Mouse (Mus musculus) cerebellum, adult 8-10 months (tissue): ENCODE measurements around the gene Tmco4.
A peak's percentile ranks its signal among the peaks of the same experiment; 100 is the strongest.
"Not testable (repeated sequence)": the region's sequence is repeated elsewhere in the genome, so short reads cannot be mapped to it uniquely, and the experiment has no call there.

Experiments used
- DNase-seq: peaks from one replicate; pipeline ENCODE4 v3.0.0; 2022

Tmco4 gene

DNA sequence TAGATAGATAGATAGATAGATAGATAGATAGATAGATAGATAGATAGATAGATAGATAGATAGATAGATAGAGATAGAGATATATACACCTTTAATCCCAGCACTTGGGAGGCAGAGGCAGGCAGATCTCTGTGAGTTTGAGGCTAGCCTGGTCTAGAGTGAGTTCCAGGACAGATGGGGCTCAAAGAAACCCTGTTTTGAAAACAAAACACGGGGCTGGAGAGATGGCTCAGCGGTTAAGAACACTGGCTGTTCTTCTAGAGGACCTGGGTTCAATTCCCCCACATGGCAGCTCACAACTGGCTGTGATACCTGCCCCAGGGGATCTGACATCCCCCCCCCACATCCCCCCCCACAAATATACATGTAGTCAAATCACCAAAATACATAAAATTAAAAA lies 1.9 kb downstream of the Tmco4 start:
- not testable (repeated sequence) for DNase-seq

GRCm38 (mm10) chr4:138975194-138975593 lies 2.5 kb downstream of the Tmco4 start:
- no peak for DNase-seq

DNA sequence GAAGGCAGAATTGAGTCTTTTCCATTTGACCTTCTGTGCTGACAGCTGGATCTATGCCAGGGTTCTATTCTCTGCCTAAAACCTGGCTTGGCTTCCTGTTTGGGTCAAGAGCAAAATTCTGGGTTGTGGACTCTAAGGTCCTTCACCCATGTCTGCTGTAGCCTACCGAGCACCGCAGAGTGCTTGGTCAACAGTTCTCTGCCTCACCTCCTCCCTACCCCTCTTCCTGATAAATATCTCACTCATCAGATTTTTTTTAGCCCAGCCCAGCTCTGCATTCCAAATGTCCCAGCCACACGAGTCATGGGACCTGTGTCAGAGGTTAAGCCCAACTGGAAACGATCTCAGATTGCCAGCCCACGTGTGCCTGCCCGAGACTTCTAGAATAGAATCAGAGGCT lies 3.4 kb downstream of the Tmco4 start:
- no peak for DNase-seq

DNA sequence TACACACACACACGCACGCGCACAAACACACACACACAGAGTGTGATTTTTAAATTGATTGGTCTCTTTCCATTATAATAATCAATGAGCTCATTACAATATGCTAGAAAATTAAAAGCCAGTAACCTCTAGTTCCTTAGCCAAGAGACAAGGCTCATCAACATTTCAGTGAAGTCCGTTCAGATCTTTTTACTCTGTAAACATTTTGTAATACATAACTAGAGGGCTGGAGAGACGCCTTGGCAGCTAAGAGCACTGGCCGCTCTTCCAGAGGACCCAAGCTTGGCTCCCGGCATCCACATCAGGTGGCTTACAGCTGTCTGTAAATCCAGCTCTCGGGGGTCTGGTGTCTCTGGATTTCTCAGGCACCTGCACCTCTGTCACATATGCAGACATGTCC lies 7.3 kb downstream of the Tmco4 start:
- DNase-seq, result no peak

DNA sequence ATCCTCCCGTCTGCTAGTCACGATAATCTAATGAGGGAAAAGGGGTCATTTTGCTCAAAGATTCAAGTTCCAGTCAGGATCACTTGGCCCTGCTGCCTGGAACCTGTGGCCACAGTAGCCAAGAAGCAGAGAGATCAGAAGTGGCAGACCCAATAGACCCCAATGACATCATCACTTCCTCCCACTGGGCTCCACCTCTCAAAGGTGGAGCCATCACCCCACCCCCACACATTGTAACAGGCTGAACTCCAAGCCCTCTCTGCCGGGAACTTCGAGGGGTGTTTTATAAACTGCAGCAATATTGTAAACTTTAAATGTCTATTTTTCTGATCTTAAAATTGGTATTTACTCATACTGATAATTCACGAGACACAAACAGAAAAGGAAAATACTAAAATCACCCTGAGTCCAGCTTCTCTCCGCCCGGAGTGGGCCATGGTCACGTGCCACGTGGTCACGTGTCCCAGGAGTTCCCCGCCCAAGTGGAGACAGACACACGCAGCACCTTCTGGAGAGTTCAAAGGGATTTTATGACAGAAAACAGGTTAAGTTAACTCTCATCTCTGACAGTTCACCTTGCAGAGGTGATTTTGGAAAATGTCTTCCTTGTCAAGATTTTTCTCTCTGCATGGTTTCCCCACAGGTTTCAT lies 8.2 kb downstream of the Tmco4 start:
- DNase-seq, result no peak

GRCm38 (mm10) chr4:138983422-138983821 lies 10.7 kb downstream of the Tmco4 start:
- DNase-seq, result no peak

GRCm38 (mm10) chr4:138984744-138985143 lies 12.1 kb downstream of the Tmco4 start:
- DNase-seq, result no peak

DNA sequence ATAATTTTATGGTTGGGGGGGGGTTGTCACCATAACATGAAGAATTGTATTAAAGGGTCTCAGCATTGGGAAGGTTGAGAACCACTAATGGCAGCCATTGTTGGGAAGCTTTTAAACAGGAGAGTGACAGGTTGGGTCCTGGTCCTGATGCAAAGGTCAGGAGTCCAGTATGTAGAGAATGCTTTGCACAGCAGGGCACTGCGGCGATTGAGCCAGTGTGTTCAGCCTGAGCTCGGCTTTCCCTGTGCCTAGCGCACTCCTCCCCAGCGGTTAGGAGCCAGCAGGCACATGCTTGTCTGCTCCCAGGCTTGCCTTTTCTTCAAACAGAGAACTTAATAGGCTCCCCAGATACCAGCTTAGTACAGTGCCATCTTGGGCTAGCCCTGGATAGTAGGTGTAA lies 13.6 kb downstream of the Tmco4 start:
- DNase-seq, result no peak

- DNase-seq, result no peak
Measured at GRCm38 (mm10) chr4:138994389-138994788, 21.7 kb downstream of the Tmco4 start.

- no peak for DNase-seq
Measured at GRCm38 (mm10) chr4:138996410-138996809, 23.7 kb downstream of the Tmco4 start.

DNA sequence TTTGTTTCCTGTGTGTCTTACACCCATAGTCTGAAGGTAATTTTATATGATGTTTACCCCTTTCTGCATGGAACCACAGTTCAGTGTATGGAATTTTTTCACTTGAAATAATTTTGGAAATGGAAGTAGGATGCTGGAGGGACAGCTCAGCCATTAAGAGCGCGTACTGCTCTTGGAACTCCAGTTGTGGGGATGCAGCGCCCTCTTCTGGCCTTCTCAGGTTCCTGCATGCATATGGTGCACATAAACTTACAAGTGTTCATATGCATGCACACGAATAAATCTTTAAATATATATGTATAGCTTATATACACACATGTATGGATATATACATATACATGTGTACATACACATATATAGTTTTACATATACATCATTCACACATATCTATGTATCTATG lies 24.4 kb downstream of the Tmco4 start:
- DNase-seq, result no peak

DNA sequence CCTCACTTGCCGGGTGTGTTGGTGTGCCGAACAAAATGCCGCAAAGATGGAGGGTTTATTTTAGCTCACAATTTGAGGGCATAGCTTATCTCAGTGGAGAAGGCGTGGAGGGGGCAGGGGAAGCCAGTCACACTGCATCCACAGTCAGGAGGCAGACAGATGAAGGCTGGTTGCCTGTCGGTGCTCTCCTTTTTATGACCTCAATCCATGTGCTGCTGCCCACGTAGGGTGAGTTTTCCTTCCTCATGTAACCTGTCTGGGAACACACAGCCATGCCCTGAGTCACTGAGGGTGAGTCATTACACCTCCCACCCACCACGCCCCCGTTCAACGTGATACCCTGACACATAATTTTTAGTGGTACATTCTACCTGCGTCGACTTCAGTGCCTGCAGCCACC lies 25.9 kb downstream of the Tmco4 start:
- no peak for DNase-seq

- no peak for DNase-seq
Measured at GRCm38 (mm10) chr4:139001026-139001425, 28.3 kb downstream of the Tmco4 start.

- peak; percentile 4 for DNase-seq
Measured at GRCm38 (mm10) chr4:139001433-139001832, 28.7 kb downstream of the Tmco4 start.

- no peak for DNase-seq
Measured at GRCm38 (mm10) chr4:139004067-139004466, 31.4 kb downstream of the Tmco4 start.

GRCm38 (mm10) chr4:139005214-139005613 lies 32.5 kb downstream of the Tmco4 start:
- no peak for DNase-seq

DNA sequence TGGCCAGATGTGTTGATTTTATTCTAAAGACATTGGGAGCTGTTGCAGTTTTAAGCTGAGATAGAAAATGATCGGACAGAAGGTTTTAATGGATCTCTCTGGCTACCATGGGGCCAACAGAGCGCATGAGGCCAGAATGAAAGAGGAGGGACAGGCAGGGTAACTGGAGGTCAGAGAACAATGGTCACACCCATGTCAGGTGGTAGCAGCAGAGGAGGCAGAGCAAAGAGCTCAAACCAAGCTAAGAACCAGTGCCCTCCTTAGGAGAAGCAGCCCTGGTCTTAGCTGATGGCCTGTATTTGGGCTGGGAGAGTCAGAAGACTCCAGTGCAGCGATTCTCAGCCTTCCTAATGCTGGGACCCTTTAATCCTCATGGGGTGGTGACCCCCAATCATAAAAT lies 34.7 kb downstream of the Tmco4 start:
- no peak for DNase-seq

GRCm38 (mm10) chr4:139007981-139008536 lies 35.4 kb downstream of the Tmco4 start:
- no peak for DNase-seq

DNA sequence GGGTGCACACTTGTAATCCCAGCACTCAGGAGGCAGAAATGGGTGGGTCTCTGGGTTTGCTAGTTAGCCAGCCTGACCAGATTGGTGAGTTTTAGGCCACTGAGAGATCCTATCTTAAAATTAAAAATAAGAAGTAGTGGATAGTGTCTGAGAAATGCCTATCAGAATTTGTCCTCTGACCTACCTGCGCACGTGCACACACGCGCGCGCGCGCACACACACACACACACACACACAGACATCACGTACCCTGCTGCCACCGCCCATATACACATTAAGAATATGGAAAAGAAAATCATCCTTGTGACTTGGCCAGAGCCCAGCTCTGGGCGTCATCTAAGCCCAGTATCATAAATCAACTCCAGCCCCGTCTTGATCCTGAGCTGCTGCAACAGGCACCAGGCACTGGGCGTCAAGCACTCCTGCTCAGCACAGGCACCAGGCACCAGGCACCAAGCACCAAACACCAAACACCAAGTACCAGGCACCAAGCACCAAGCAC lies 38.6 kb downstream of the Tmco4 start:
- DNase-seq, result no peak

DNA sequence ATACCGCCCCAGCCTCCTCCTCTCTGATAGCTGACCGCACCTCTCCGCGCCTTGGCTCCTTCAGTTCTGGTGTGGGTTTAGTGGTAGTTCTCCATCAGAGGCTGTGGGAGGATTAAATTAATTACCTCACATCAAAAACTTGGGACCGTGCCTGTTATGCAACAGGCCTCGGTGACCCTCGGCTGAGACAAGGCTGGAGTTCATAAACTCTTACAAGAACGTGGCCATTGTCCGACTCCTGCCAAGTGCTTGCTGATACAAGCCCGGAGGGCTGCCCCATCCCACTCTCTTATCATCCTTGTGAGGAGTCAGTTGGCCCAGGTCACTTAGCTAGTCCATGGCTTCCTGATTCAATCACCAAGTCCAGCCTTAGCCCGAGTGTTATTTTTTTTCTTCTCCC lies 40.6 kb downstream of the Tmco4 start:
- DNase-seq, result no peak

DNA sequence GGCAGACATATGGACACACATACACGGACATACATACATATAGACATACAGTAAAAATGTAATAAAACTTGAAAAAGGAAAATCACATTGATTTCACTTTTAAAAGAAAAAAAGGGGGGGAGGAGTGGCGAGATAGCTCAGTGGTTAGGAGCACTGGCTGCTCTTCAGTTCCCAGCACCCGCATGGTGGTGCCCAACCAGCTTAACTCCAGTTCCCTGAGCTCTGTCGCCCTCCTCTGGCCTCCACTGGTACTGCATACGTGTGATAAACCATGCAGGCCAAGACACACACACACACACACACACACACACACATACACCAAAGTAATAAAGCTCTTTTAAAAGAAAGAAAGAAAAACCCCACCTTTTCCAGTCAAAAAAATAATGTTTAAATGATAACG lies 42.1 kb downstream of the Tmco4 start:
- DNase-seq, result no peak

GRCm38 (mm10) chr4:139018388-139018787 lies 45.7 kb downstream of the Tmco4 start:
- DNase-seq, result no peak

DNA sequence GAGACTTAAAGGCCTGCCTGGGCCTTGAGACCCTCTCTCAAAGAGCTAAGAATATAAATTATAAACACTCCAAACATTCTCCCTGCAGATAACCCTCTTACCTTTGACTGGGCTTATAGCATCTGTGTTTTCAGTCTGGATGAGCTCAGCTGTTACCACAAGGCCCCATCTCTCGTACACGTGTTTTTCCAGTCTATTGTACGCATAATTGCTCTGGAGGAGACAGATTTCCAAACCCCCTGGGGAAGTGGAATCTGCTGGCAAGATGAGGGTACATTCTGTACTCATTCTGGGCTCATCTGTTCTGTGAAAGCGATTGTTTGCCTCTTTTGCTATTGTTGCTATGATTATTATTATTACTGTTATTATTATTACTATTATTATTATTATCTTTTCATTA lies 46.3 kb downstream of the Tmco4 start:
- no peak for DNase-seq

DNA sequence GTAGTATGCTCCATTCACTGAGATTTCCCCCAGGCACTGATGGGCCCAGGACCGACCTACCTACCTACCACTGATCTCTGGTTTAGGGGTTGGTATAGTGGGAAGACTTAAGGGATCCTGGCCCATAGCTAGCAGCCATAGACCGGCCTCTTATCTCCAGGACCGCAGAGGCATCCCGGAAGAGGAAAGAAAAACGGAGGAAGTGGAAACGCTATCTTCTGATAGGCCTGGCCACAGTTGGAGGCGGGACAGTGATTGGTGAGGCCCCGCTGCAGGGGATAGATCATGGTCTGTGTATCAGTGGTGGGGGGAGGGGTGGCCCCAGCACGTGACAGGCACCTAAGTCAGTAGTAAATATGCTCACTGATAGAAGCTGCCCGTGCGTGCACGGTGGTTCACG lies 46.7 kb downstream of the Tmco4 start:
- no peak for DNase-seq

DNA sequence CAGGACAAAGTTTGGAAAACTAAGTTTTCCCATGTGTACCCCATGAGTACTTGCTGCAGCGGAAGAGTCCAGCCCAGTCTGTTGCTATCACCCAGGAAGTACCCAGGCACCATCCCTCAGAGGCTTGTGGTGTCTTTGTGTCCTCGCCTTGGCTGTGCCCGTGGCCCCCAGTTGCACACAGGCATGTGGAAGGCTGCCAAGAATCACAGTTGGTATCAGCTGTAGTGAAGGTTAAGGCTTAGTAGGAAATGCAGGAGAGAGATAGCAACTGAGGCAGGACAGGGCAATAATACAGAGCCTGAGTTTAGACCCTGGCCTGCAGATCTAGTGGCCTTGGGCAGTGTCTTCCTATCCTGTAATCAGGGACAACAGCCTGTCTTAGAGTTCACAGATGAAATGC lies 47.7 kb downstream of the Tmco4 start:
- no peak for DNase-seq
